Mouse (Mus musculus): Measurements from ENCODE around the gene Cpt1b. TPM values are rescaled to one million over a fixed set of nuclear protein-coding genes. Genes with fewer than 3 reads are reported as not detected.
A peak's percentile ranks its signal among the peaks of the same experiment; 100 is the strongest.

Cpt1b gene
- polyA plus RNA-seq, 1 experiment from 2014 or later = 4.5 TPM

DNA sequence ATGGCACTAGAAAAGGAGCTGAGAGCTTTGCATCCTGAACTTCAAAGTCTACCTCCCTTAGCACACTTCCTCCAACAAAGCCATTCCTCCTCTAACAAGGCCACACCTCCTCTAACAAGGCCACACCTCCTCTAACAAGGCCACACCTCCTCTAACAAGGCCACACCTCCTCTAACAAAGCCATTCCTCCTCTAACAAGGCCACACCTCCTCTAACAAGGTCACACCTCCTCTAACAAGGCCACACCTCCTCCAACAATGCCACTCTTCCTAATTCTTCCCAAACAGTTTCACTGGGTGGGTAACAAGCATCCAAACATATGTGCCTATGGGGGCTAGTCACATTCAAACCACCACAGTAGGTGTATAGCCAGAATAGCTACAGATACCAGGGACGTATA lies 23.2 kb downstream of the Cpt1b start:
- H3K27ac ChIP-seq (ENCODE audit: low read length) = no peak overlapping the region
- no peak overlapping the region for H3K4me2 ChIP-seq (ENCODE audit: low read depth, low read length)
- no peak overlapping the region for H3K9ac ChIP-seq (ENCODE audit: low read depth, low read length)
- no peaks in the 10 kb centered on the region for H3K36me3 ChIP-seq (ENCODE audit: control insufficient read depth, insufficient read depth)
- H3K9me3 ChIP-seq (replicated peaks; ENCODE audit: control insufficient read depth, low read length) = no peaks in the 10 kb centered on the region
- no peaks in the 10 kb centered on the region for H3K27me3 ChIP-seq (ENCODE audit: control insufficient read depth, insufficient read depth, low read depth, low read length)
- no peak overlapping the region for H3K4me3 ChIP-seq (ENCODE audit: low read depth, low read length)
- ATAC-seq (ENCODE audit: low read depth) = no peak
- 74% methylated on average over 1 of the region's 1 CpGs for WGBS (ENCODE audit: insufficient replicate concordance)
- no peaks in the 10 kb centered on the region for H3K4me1 ChIP-seq (ENCODE audit: control insufficient read depth, low read depth, low read length)

DNA sequence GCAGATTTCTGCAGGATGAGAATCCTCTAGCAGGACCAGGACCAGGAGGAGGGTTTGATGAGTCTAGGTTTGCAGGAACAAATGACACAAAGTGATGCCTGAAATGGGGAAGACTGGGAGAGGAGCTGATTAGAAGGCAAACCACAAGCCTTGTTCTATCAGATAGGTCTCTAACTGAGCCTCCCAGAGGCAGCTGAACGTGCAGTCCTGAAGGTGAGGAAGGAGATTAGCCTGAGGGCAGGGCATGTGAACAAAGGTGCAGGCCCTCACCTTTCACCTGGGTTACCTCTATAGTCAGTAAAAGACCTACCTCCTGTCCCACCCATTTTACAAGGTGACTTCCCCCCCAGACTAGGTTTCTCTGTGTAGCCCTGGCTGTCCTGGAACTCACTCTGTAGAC lies 25.9 kb downstream of the Cpt1b start:
- no peaks in the 10 kb centered on the region; the same call in 1 of the 2 replicates for H3K4me1 ChIP-seq (ENCODE audit: control insufficient read depth, low read depth, low read length)
- H3K36me3 ChIP-seq (ENCODE audit: control insufficient read depth, insufficient read depth) = no peaks in the 10 kb centered on the region
- H3K9me3 ChIP-seq (replicated peaks; ENCODE audit: control insufficient read depth, low read length) = no peaks in the 10 kb centered on the region
- no peak overlapping the region for H3K9ac ChIP-seq (ENCODE audit: low read depth, low read length)
- H3K27me3 ChIP-seq (ENCODE audit: control insufficient read depth, insufficient read depth, low read depth, low read length) = no peaks in the 10 kb centered on the region
- H3K27ac ChIP-seq (ENCODE audit: low read length) = no peak overlapping the region
- no peak overlapping the region for H3K4me3 ChIP-seq (ENCODE audit: low read depth, low read length)
- ATAC-seq (ENCODE audit: low read depth) = no peak
- H3K4me2 ChIP-seq (ENCODE audit: low read depth, low read length) = no peak overlapping the region
- 29% methylated on average over 1 of the region's 1 CpGs for WGBS (ENCODE audit: insufficient replicate concordance)

DNA sequence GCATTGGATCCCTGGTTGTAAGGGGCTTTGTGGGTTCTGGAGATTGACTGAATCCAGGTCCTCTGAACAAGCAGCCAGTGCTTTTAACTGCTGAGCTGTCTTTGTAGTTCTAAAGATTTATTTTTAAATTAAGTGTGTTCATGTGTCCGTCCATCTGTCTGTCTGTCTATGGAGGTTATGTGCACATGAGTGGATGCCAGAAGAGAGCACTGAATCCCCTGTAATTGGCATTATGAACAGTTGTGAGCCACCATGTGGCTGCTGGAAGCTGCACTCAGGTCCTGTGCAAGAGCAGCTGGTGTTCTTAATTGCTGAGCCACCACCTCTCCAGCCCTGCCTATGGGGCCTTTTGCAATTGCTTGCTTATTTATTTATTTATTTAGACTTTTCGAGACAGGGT lies 27.5 kb downstream of the Cpt1b start:
- no peaks in the 10 kb centered on the region for H3K36me3 ChIP-seq (ENCODE audit: control insufficient read depth, insufficient read depth)
- H3K4me2 ChIP-seq (ENCODE audit: low read depth, low read length) = no peak overlapping the region
- no peak overlapping the region for H3K9ac ChIP-seq (ENCODE audit: low read depth, low read length)
- no peaks in the 10 kb centered on the region for H3K9me3 ChIP-seq (replicated peaks; ENCODE audit: control insufficient read depth, low read length)
- no peak overlapping the region for H3K27ac ChIP-seq (ENCODE audit: low read length)
- 60% methylated on average over 2 of the region's 2 CpGs for WGBS (ENCODE audit: insufficient replicate concordance)
- H3K4me3 ChIP-seq (ENCODE audit: low read depth, low read length) = no peak overlapping the region
- H3K4me1 ChIP-seq (ENCODE audit: control insufficient read depth, low read depth, low read length) = no peaks in the 10 kb centered on the region; the same call in 1 of the 2 replicates
- no peaks in the 10 kb centered on the region for H3K27me3 ChIP-seq (ENCODE audit: control insufficient read depth, insufficient read depth, low read depth, low read length)
- ATAC-seq (ENCODE audit: low read depth) = no peak

DNA sequence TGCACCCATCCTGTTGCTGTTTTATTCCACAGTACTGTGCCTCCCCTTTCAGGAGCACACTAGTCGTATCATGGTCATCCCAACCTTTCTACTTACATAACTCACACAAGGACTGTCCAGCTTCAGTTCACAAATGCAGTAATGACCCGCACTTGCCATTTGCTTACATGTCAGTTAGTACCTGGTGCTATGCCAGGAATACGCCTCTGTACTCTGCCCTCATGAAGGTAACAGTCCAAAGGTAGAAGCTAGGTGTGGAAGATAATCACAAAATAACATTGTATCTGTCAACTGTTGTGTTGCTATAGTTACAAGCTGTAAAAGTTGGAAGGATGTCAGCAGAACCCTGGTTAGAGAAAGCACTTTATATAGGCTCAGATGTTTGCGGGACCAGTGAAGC lies 28.8 kb downstream of the Cpt1b start:
- no peak overlapping the region for H3K4me2 ChIP-seq (ENCODE audit: low read depth, low read length)
- H3K27ac ChIP-seq (ENCODE audit: low read length) = no peak overlapping the region
- H3K9me3 ChIP-seq (replicated peaks; ENCODE audit: control insufficient read depth, low read length) = no peaks in the 10 kb centered on the region
- 60% methylated on average over 4 of the region's 4 CpGs for WGBS (ENCODE audit: insufficient replicate concordance)
- H3K9ac ChIP-seq (ENCODE audit: low read depth, low read length) = no peak overlapping the region
- ATAC-seq (ENCODE audit: low read depth) = peak; percentile 84
- H3K4me1 ChIP-seq (ENCODE audit: control insufficient read depth, low read depth, low read length) = no peaks in the 10 kb centered on the region; the same call in 1 of the 2 replicates
- H3K36me3 ChIP-seq (ENCODE audit: control insufficient read depth, insufficient read depth) = no peaks in the 10 kb centered on the region
- H3K27me3 ChIP-seq (ENCODE audit: control insufficient read depth, insufficient read depth, low read depth, low read length) = no peaks in the 10 kb centered on the region
- H3K4me3 ChIP-seq (ENCODE audit: low read depth, low read length) = no peak overlapping the region

DNA sequence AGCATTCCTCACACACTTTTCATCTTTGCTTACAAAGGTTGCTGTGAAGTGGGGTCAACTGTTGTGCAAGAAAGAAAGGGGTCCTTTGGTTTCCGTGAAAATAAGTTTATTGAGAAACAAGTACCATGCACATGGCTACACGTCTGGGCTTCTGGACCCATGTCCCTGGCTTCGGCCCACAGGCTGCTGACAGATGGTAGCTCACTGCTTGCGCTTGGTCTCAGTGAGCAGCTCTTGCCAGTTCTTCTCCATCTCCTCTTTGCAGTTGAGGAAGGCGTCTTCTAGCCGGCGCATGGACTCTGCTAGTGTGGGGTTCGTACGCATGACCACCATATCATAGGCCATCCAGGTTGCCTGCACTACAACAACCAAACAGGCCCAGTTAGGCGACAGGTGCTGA lies 35.6 kb downstream of the Cpt1b start:
- Histone ChIP-seq H3K27me3 (ENCODE audit: control insufficient read depth, insufficient read depth, low read depth, low read length) (no peaks in the 10 kb centered on the region), H3K36me3 (ENCODE audit: control insufficient read depth, insufficient read depth) (no peaks in the 10 kb centered on the region), H3K9ac (ENCODE audit: low read depth, low read length) (no peak overlapping the region), H3K4me1 (ENCODE audit: control insufficient read depth, low read depth, low read length) (no peaks in the 10 kb centered on the region), H3K9me3 (replicated peaks; ENCODE audit: control insufficient read depth, low read length) (no peaks in the 10 kb centered on the region), H3K4me3 (ENCODE audit: low read depth, low read length) (no peak overlapping the region), H3K4me2 (ENCODE audit: low read depth, low read length) (no peak overlapping the region), H3K27ac (ENCODE audit: low read length) (no peak overlapping the region)
- WGBS (ENCODE audit: insufficient replicate concordance) = 78% methylated on average over 10 of the region's 10 CpGs
- ATAC-seq (ENCODE audit: low read depth) = no peak

DNA sequence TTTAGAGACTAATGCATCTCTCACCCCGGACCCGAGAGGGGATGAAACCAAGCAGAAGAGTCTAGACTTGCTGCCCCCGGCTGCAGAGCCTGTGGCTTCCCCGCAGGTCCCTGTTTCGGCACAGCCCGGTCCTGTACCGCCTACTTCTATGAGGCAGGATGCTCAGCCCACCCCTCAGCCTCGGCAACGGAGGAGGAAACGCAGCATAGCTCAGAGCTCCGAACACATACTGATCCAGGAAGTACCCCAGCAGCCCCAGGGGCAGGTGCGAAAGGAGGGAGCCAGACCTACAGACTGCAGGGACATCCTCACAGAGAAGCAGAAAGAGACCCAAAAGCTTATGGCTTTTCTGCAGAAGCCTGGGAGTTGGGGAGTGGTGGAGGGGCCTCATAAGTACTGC lies 38.5 kb downstream of the Cpt1b start:
- Histone ChIP-seq H3K36me3 (ENCODE audit: control insufficient read depth, insufficient read depth) (no peaks in the 10 kb centered on the region), H3K4me1 (ENCODE audit: control insufficient read depth, low read depth, low read length) (no peaks in the 10 kb centered on the region), H3K4me2 (ENCODE audit: low read depth, low read length) (no peak overlapping the region), H3K27me3 (ENCODE audit: control insufficient read depth, insufficient read depth, low read depth, low read length) (no peaks in the 10 kb centered on the region), H3K9ac (ENCODE audit: low read depth, low read length) (no peak overlapping the region), H3K4me3 (ENCODE audit: low read depth, low read length) (no peak overlapping the region), H3K27ac (ENCODE audit: low read length) (no peak overlapping the region), H3K9me3 (replicated peaks; ENCODE audit: control insufficient read depth, low read length) (no peaks in the 10 kb centered on the region)
- WGBS (ENCODE audit: insufficient replicate concordance) = 35% methylated on average over 12 of the region's 12 CpGs
- ATAC-seq (ENCODE audit: low read depth) = no peak

DNA sequence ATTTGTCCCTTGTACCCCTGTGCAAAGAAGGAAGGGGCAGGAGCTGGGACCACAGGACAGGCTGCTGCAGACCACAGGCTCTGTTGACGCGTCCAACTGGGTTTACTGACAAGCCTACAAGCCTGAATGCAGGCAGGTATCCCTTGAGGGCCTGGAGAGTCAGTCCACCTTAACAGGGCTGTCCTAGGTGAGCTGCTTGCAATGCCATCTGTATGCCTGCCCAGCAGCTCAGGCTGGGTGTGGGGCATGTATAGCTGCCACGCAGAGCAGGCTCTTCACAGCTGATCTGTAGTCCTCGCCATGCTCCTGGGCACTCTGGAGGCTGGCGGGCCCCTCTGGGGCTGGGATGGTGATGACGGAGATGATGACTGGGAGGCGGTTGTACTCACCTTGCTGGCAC lies 41.0 kb downstream of the Cpt1b start, which contains the start of gene Klhdc7b:
Gene Klhdc7b (plus strand): TSS at position 301 of the 400 bp plus-strand sequence.
- no peak within 1 kb of the TSS for H3K27ac ChIP-seq (ENCODE audit: low read length)
- H3K4me1 ChIP-seq (ENCODE audit: control insufficient read depth, low read depth, low read length) = peaks cover under 1% of the 10 kb centered on the region; the same call in 1 of the 2 replicates
- ATAC-seq (ENCODE audit: low read depth) = no peak
- peaks cover under 1% of the 10 kb centered on the region for H3K27me3 ChIP-seq (ENCODE audit: control insufficient read depth, insufficient read depth, low read depth, low read length)
- no peaks in the 10 kb centered on the region for H3K36me3 ChIP-seq (ENCODE audit: control insufficient read depth, insufficient read depth)
- 74% methylated on average over 7 of the region's 7 CpGs for WGBS (ENCODE audit: insufficient replicate concordance)
- H3K4me3 ChIP-seq (ENCODE audit: low read depth, low read length) = no peak within 1 kb of the TSS
- no peaks in the 10 kb centered on the region for H3K9me3 ChIP-seq (replicated peaks; ENCODE audit: control insufficient read depth, low read length)
- no peak within 1 kb of the TSS for H3K4me2 ChIP-seq (ENCODE audit: low read depth, low read length)
- no peak within 1 kb of the TSS for H3K9ac ChIP-seq (ENCODE audit: low read depth, low read length)

DNA sequence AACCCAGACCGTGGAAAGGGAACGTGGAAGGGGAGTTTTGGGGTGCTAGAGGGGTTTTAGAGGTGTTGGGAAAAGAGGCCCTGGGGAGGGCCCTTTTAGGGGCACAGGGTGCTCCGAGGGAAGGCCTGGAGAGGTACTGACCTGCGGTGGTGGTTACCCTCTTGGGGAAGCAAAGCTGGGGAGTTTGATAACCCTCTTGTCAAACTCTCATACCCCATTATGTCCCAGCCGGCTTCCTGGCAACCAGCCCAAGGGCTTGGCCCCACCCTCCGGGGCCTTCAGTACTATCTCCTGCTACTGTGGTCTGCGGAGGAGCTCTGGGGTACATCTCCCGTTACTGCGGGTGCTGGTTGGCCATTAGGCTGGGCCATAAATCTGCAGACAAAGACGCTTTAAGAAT lies 46.2 kb downstream of the Cpt1b start:
- ATAC-seq (ENCODE audit: low read depth) = peak; percentile 63

DNA sequence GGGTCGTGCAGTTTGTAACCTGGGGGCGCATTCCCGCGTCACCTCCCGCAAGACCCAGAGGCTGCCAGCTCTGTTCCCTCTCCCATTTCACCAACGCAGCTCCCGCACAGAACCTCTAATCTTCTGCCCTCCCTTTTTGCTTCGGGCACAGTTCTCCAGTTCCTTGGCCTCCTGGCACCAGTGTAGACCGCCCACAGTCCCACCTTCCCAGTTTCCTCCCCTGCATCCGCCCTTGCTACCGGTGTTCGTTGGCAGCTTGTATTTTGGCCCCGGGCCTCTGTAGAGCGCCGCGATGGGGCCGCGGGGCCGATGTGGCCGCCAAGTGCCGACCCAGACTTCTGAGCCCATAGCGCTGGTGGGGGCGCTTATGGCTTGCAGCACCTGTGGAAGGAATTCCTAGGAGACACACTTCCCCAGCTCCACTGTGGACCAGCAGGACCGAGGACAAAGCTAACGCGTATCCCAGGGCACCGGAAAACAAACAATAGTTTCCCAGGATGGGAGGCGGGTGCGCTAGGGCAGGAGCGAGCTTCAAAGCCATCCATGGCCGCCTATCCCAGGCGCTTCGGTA lies 46.7 kb downstream of the Cpt1b start, which contains the start of gene Odf3b:
Gene Odf3b (minus strand): TSS at position 452 of the 571 bp plus-strand sequence.
- H3K4me2 ChIP-seq (ENCODE audit: low read depth, low read length) = peak within 1 kb of the TSS; percentile 71
- H3K9me3 ChIP-seq (replicated peaks; ENCODE audit: control insufficient read depth, low read length) = no peaks in the 10 kb centered on the region
- H3K27me3 ChIP-seq (ENCODE audit: control insufficient read depth, insufficient read depth, low read depth, low read length) = peaks cover 34% of the 10 kb centered on the region
- no peak within 1 kb of the TSS for H3K27ac ChIP-seq (ENCODE audit: low read length)
- H3K9ac ChIP-seq (ENCODE audit: low read depth, low read length) = peak within 1 kb of the TSS; percentile 45
- peak within 1 kb of the TSS; percentile 52 for H3K4me3 ChIP-seq (ENCODE audit: low read depth, low read length)
- WGBS (ENCODE audit: insufficient replicate concordance) = under 1% methylated on average over 33 of the region's 33 CpGs
- H3K36me3 ChIP-seq (ENCODE audit: control insufficient read depth, insufficient read depth) = no peaks in the 10 kb centered on the region
- peak; percentile 16; the same call in 1 of the 2 replicates for ATAC-seq (ENCODE audit: low read depth)
- peaks cover 28% of the 10 kb centered on the region for H3K4me1 ChIP-seq (ENCODE audit: control insufficient read depth, low read depth, low read length)

More for the DNA sequence above, 46.2 kb downstream of the Cpt1b start:
- Histone ChIP-seq H3K9me3 (replicated peaks; ENCODE audit: control insufficient read depth, low read length) (no peaks in the 10 kb centered on the region), H3K27ac (ENCODE audit: low read length) (no peak overlapping the region), H3K27me3 (ENCODE audit: control insufficient read depth, insufficient read depth, low read depth, low read length) (peaks cover 34% of the 10 kb centered on the region), H3K9ac (ENCODE audit: low read depth, low read length) (0 out of 2 replicates have a peak overlapping the region, but pooled peaks have one; percentile 11), H3K4me2 (ENCODE audit: low read depth, low read length) (peak overlapping the region; percentile 71), H3K4me3 (ENCODE audit: low read depth, low read length) (peak overlapping the region; percentile 52), H3K4me1 (ENCODE audit: control insufficient read depth, low read depth, low read length) (peaks cover 23% of the 10 kb centered on the region), H3K36me3 (ENCODE audit: control insufficient read depth, insufficient read depth) (no peaks in the 10 kb centered on the region)
- 7% methylated on average over 10 of the region's 10 CpGs for WGBS (ENCODE audit: insufficient replicate concordance)

Data from liver, embryonic 16.5 days (tissue).